In genomic region chr9:61899804-61900203, GRCm38 (mm10) we compare ENCODE assay signal across 8 mouse cellular contexts. TPM values are rescaled to one million over a fixed set of nuclear protein-coding genes. Genes with fewer than 3 reads are reported as not detected.
A peak's percentile ranks its signal among the peaks of the same experiment; 100 is the strongest.
DNase-seq lines count a peak whose midpoint lies in the region; ATAC-seq and TF ChIP-seq lines count a peak whose summit lies in the region.

No protein-coding gene starts in this region.

- H3K4me3 ChIP-seq in E14TG2a.4 (replicated peaks; ENCODE audit: low read length), result no peak overlapping the region
- H3K4me3 ChIP-seq in forebrain, embryonic 14.5 days (ENCODE audit: low read depth, low read length), result no peak overlapping the region
- H3K4me3 ChIP-seq in lung, embryonic 15.5 days, result peak overlapping the region; percentile 21; the same call in 1 of the 2 replicates

- intact Hi-C loops in heart, postnatal 14 days (cut with DNase I), result loop anchor here (2.0 to 5.0 kb wide), 4 partner anchors 853 to 1005 kb away; no protein-coding TSS in a partner anchor

- peak; percentile 76; the same call in 1 of the 2 replicates for ATAC-seq in forebrain, embryonic 14.5 days
- ATAC-seq in lung, embryonic 15.5 days (ENCODE audit: borderline replicate concordance, extremely low read depth, low FRiP score, low TSS enrichment), result peak; percentile 50; the same call in 1 of the 2 replicates

- no peak overlapping the region for H3K9ac ChIP-seq in forebrain, embryonic 14.5 days (ENCODE audit: low read length)
- no peak overlapping the region for H3K9ac ChIP-seq in lung, embryonic 15.5 days

- peaks cover 31% of the 10 kb centered on the region for H3K27me3 ChIP-seq in E14TG2a.4 (ENCODE audit: insufficient read depth, low read length)
- H3K27me3 ChIP-seq in forebrain, embryonic 14.5 days (replicated peaks; ENCODE audit: control insufficient read depth, insufficient read depth, low read length), result no peaks in the 10 kb centered on the region
- H3K27me3 ChIP-seq in lung, embryonic 15.5 days, result peaks cover 36% of the 10 kb centered on the region

- H3K36me3 ChIP-seq in E14TG2a.4 (ENCODE audit: insufficient read depth, low read length), result no peaks in the 10 kb centered on the region
- H3K36me3 ChIP-seq in forebrain, embryonic 14.5 days (ENCODE audit: control insufficient read depth, insufficient read depth, low read length), result no peaks in the 10 kb centered on the region
- H3K36me3 ChIP-seq in lung, embryonic 15.5 days, result no peaks in the 10 kb centered on the region

- 4% methylated on average over 16 of the region's 16 CpGs for WGBS in forebrain, embryonic 14.5 days
- 4% methylated on average over 16 of the region's 16 CpGs for WGBS in lung, embryonic 15.5 days

- peak; percentile 89 for TF ChIP-seq CTCF in E14TG2a.4 (conservative IDR thresholded peaks at IDR 0.05; ENCODE audit: low read length)

- DNase-seq in c-Kit-negative CD71-positive TER-119-positive erythroid progenitor cells, embryonic 14.5 days (ENCODE audit: low read depth, low spot score), result peak; percentile 36
- DNase-seq in forebrain, embryonic 14.5 days (ENCODE audit: low spot score), result peak; percentile 91
- DNase-seq in heart, postnatal 14 days, result peak; percentile 81 to 86
- DNase-seq in layer of hippocampus, adult 18-20 months (ENCODE audit: low spot score in 2 of 2), result peak; percentile 76 to 91
- DNase-seq in ovary, postnatal 36 days (ENCODE audit: low spot score), result peak; percentile 76
- DNase-seq in thymus, postnatal 10 days (ENCODE audit: low spot score in 2 of 2), result peak; percentile 38 to 82

- no peaks in the 10 kb centered on the region for H3K9me3 ChIP-seq in E14TG2a.4 (ENCODE audit: low read length)
- no peaks in the 10 kb centered on the region for H3K9me3 ChIP-seq in forebrain, embryonic 14.5 days (replicated peaks; ENCODE audit: control insufficient read depth, low read length)
- no peaks in the 10 kb centered on the region for H3K9me3 ChIP-seq in lung, embryonic 15.5 days

- H3K4me2 ChIP-seq in forebrain, embryonic 14.5 days (ENCODE audit: low read length), result peak overlapping the region; percentile 34
- peak overlapping the region; percentile 51 for H3K4me2 ChIP-seq in lung, embryonic 15.5 days

- H3K4me1 ChIP-seq in E14TG2a.4 (replicated peaks; ENCODE audit: low read depth, low read length), result peaks cover 16% of the 10 kb centered on the region
- H3K4me1 ChIP-seq in forebrain, embryonic 14.5 days (ENCODE audit: control insufficient read depth, insufficient read depth, low read length), result peaks cover 5% of the 10 kb centered on the region; the same call in 1 of the 2 replicates
- peaks cover 30% of the 10 kb centered on the region for H3K4me1 ChIP-seq in lung, embryonic 15.5 days

- H3K27ac ChIP-seq in forebrain, embryonic 14.5 days (ENCODE audit: low read depth, low read length), result no peak overlapping the region
- no peak overlapping the region for H3K27ac ChIP-seq in lung, embryonic 15.5 days

RNA-seq across cellular contexts. Expression of gene Rplp1, which starts 14.5 kb away (rescaled TPM):
- polyA plus RNA-seq in forebrain, embryonic 14.5 days (2014; fragmentation: Nextera tagmentation; extraction: Ambion mirVana), result 964 and 1,342 TPM in 2 replicates
- total RNA-seq in heart, postnatal 14 days (2021), result 1,000 to 10,000 TPM; 1,416 to 1,506 TPM
- 1,000 to 10,000 TPM; 1,684 to 1,728 TPM for total RNA-seq in layer of hippocampus, adult 18-20 months (2021)
- 1,214 and 1,323 TPM in 2 replicates for polyA plus RNA-seq in lung, embryonic 15.5 days (2015; fragmentation: Nextera tagmentation; extraction: Ambion mirVana)

RNA-seq across cellular contexts. Expression of gene Kif23, which starts 46.8 kb away (rescaled TPM):
- polyA plus RNA-seq in forebrain, embryonic 14.5 days (2014; fragmentation: Nextera tagmentation; extraction: Ambion mirVana), result 43.2 and 49.6 TPM in 2 replicates
- total RNA-seq in heart, postnatal 14 days (2021), result 10 to 100 TPM in 1 of 2 experiments, 1 to 10 TPM in 1; 10.0 to 12.2 TPM
- 1 to 10 TPM in 1 of 2 experiments, under 1 TPM in 1; 0.58 to 1.6 TPM for total RNA-seq in layer of hippocampus, adult 18-20 months (2021)
- polyA plus RNA-seq in lung, embryonic 15.5 days (2015; fragmentation: Nextera tagmentation; extraction: Ambion mirVana), result 143 and 158 TPM in 2 replicates

Comparison
In these comparisons a context has a peak if more than half of its experiments do, and no peak if none do; other contexts are left out.
1. DNase-seq: peak in every context shown above with its lines; median percentile 91 in forebrain, embryonic 14.5 days; 84 in heart, postnatal 14 days; 84 in layer of hippocampus, adult 18-20 months; 76 in ovary, postnatal 36 days; 60 in thymus, postnatal 10 days; 36 in c-Kit-negative CD71-positive TER-119-positive erythroid progenitor cells, embryonic 14.5 days.
2. RNA of gene Kif23, which starts 46.8 kb away (total RNA-seq): 10.0 to 12.2 TPM in heart, postnatal 14 days; 0.58 to 1.6 TPM in layer of hippocampus, adult 18-20 months; every median in the first group is over 4 times any median in the second.